9 mouse cellular contexts compared by ENCODE assay signal in the genomic region with DNA sequence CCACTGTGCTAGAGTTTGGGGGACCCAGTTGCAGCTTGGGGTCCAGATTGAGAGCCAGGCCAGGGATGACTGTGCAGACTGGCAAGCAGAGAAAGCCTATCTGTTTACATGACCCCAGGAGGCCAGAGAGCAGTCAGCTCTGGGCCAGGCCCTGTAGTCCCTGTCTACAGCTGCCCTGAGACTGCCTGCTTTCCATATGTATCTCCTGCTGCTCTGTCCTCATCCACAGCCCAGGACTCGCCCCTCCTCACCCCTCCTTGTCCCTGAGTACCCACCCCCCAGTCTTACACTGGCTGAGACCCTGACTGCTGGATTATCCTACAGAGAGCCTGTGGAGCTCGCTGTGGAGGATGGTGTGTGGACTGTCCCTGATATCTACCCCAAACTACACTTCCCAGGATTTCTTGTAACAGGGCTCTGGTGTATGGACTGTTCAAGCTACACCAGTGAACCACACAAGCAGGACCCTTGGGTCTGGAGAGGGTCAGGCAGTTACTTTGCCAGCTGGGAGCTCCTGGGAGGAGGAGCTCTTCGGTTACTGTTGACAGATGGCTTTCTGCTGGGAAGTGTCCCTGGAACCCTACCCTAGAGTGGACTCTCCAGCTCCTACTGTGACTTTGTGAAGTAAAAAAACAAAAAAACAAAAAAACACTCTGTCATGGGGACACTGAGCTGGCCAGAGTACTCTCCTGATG. TPM values are rescaled to one million over a fixed set of nuclear protein-coding genes. Genes with fewer than 3 reads are reported as not detected.
DNase-seq lines count a peak whose midpoint lies in the region; ATAC-seq and TF ChIP-seq lines count a peak whose summit lies in the region.
"Had no signal": no experiment of that assay in that cellular context is flagged by ENCODE, and none has a peak within 500 bp of the region (broad histone marks: within the 10 kb centered on the region; RNA-seq: fewer than 3 reads in every experiment).

No protein-coding gene starts in this region.

- no peak for TF ChIP-seq CTCF in midbrain, postnatal 0 days (IDR thresholded peaks at IDR 0.05)

- intact Hi-C loops in heart, postnatal 36 days (cut with DNase I), result no loop called here

- no peak overlapping the region for H3K4me3 ChIP-seq in embryonic facial prominence, embryonic 12.5 days
- no peak overlapping the region for H3K4me3 ChIP-seq in limb, embryonic 13.5 days
- no peak overlapping the region for H3K4me3 ChIP-seq in midbrain, postnatal 0 days (ENCODE audit: low read depth, low read length)
- H3K4me3 ChIP-seq: heart, embryonic 13.5 days had no signal

- peak; percentile 97 for DNase-seq in heart, adult 11 months
- no peak for DNase-seq in heart, postnatal 36 days
- peak; percentile 71 for DNase-seq in midbrain, postnatal 0 days (ENCODE audit: low spot score)
- DNase-seq in urinary bladder, adult 2 months (ENCODE audit: low spot score), result no peak
- no peak for DNase-seq in spleen, postnatal 36 days (ENCODE audit: low spot score in 2 of 2)

- no peak overlapping the region for H3K4me2 ChIP-seq in embryonic facial prominence, embryonic 12.5 days (replicated peaks)
- H3K4me2 ChIP-seq in limb, embryonic 13.5 days (replicated peaks), result no peak overlapping the region
- no peak overlapping the region for H3K4me2 ChIP-seq in midbrain, postnatal 0 days (ENCODE audit: low read depth, low read length, poor library complexity, severe bottlenecking)
- H3K4me2 ChIP-seq: heart, embryonic 13.5 days had no signal

- no peaks in the 10 kb centered on the region for H3K27me3 ChIP-seq in embryonic facial prominence, embryonic 12.5 days
- no peaks in the 10 kb centered on the region for H3K27me3 ChIP-seq in limb, embryonic 13.5 days
- H3K27me3 ChIP-seq in midbrain, postnatal 0 days (ENCODE audit: insufficient read depth, low read length), result no peaks in the 10 kb centered on the region
- H3K27me3 ChIP-seq: heart, embryonic 13.5 days had no signal

- peak; percentile 67 for ATAC-seq in embryonic facial prominence, embryonic 12.5 days (ENCODE audit: insufficient number of reproducible peaks, insufficient read depth, low FRiP score, low TSS enrichment)
- peak; percentile 44 for ATAC-seq in limb, embryonic 13.5 days (ENCODE audit: low FRiP score, low read depth)
- peak; percentile 64; the same call in 1 of the 2 replicates for ATAC-seq in midbrain, postnatal 0 days (ENCODE audit: low FRiP score)
- no peak for ATAC-seq in megakaryocyte, adult 5-6 weeks (ENCODE audit: poor library complexity, severe bottlenecking)

- H3K4me1 ChIP-seq in embryonic facial prominence, embryonic 12.5 days, result peaks cover 8% of the 10 kb centered on the region
- peaks cover 9% of the 10 kb centered on the region for H3K4me1 ChIP-seq in limb, embryonic 13.5 days
- no peaks in the 10 kb centered on the region for H3K4me1 ChIP-seq in midbrain, postnatal 0 days (ENCODE audit: insufficient read depth, low read length)

- H3K27ac ChIP-seq in embryonic facial prominence, embryonic 12.5 days, result no peak overlapping the region
- H3K27ac ChIP-seq in limb, embryonic 13.5 days, result no peak overlapping the region
- H3K27ac ChIP-seq in midbrain, postnatal 0 days (ENCODE audit: low read depth, low read length), result 0 out of 2 replicates have a peak overlapping the region, but pooled peaks have one; percentile 26
- H3K27ac ChIP-seq: heart, embryonic 13.5 days had no signal

- no peaks in the 10 kb centered on the region for H3K9me3 ChIP-seq in embryonic facial prominence, embryonic 12.5 days
- H3K9me3 ChIP-seq in limb, embryonic 13.5 days, result no peaks in the 10 kb centered on the region
- H3K9me3 ChIP-seq in midbrain, postnatal 0 days (ENCODE audit: low read length), result no peaks in the 10 kb centered on the region

- no peak overlapping the region for H3K9ac ChIP-seq in embryonic facial prominence, embryonic 12.5 days
- H3K9ac ChIP-seq in limb, embryonic 13.5 days, result 0 out of 2 replicates have a peak overlapping the region, but pooled peaks have one; percentile 21
- H3K9ac ChIP-seq in midbrain, postnatal 0 days (replicated peaks; ENCODE audit: low read length, poor library complexity, severe bottlenecking), result no peak overlapping the region
- H3K9ac ChIP-seq: heart, embryonic 13.5 days had no signal

- no peaks in the 10 kb centered on the region for H3K36me3 ChIP-seq in embryonic facial prominence, embryonic 12.5 days
- no peaks in the 10 kb centered on the region for H3K36me3 ChIP-seq in limb, embryonic 13.5 days
- H3K36me3 ChIP-seq in midbrain, postnatal 0 days (ENCODE audit: insufficient read depth, low read length), result no peaks in the 10 kb centered on the region
- H3K36me3 ChIP-seq: heart, embryonic 13.5 days had no signal

- WGBS in embryonic facial prominence, embryonic 12.5 days, result 17% methylated on average over 3 of the region's 3 CpGs
- WGBS in limb, embryonic 13.5 days, result 28% methylated on average over 3 of the region's 3 CpGs
- 30% methylated on average over 3 of the region's 3 CpGs for WGBS in midbrain, postnatal 0 days

RNA-seq across cellular contexts. Expression of a gene that starts 32.6 kb away (rescaled TPM):
- total RNA-seq in heart, postnatal 36 days (2021), result 1 to 10 TPM; 5.4 to 7.2 TPM
- polyA plus RNA-seq in embryonic facial prominence, embryonic 12.5 days (2016; fragmentation: Nextera tagmentation; extraction: Ambion mirVana), result not detected in 2 replicates
- not detected in 2 replicates for polyA plus RNA-seq in limb, embryonic 13.5 days (2015; fragmentation: Nextera tagmentation; extraction: Ambion mirVana)
- not detected in 2 replicates for total RNA-seq in midbrain, postnatal 0 days (2014; rRNA removed)
- not detected in 2 replicates for polyA plus RNA-seq in midbrain, postnatal 0 days (2015; fragmentation: Nextera tagmentation; extraction: Ambion mirVana)
- total RNA-seq in megakaryocyte, adult 5-6 weeks (2015), result not detected in 2 replicates
- not detected in 2 replicates for total RNA-seq in megakaryocyte, adult 5-6 weeks (2017)
- polyA plus RNA-seq in urinary bladder, adult 2 months (2012; rRNA removed), result not detected in 2 replicates

RNA-seq across cellular contexts. Expression of a gene that starts 51.8 kb away (rescaled TPM):
- under 1 TPM; 0.19 to 0.46 TPM for total RNA-seq in heart, postnatal 36 days (2021)
- 3.0 and 3.3 TPM in 2 replicates for polyA plus RNA-seq in embryonic facial prominence, embryonic 12.5 days (2016; fragmentation: Nextera tagmentation; extraction: Ambion mirVana)
- 1.2 and 1.4 TPM in 2 replicates for polyA plus RNA-seq in limb, embryonic 13.5 days (2015; fragmentation: Nextera tagmentation; extraction: Ambion mirVana)
- 0.52 and 0.66 TPM in 2 replicates for total RNA-seq in midbrain, postnatal 0 days (2014; rRNA removed)
- 0.28 and 0.39 TPM in 2 replicates for polyA plus RNA-seq in midbrain, postnatal 0 days (2015; fragmentation: Nextera tagmentation; extraction: Ambion mirVana)
- not detected in 2 replicates for total RNA-seq in megakaryocyte, adult 5-6 weeks (2015)
- not detected in 2 replicates for total RNA-seq in megakaryocyte, adult 5-6 weeks (2017)
- polyA plus RNA-seq in urinary bladder, adult 2 months (2012; rRNA removed), result 0.10 and 0.23 TPM in 2 replicates

Comparison
In these comparisons a context has a peak if more than half of its experiments do, and no peak if none do; other contexts are left out.
1. DNase-seq: peak in heart, adult 11 months (single experiment) and midbrain, postnatal 0 days (single experiment); none in heart, postnatal 36 days (0 of 2), urinary bladder, adult 2 months (single experiment) and spleen, postnatal 36 days (0 of 2).